Mouse (Mus musculus) forebrain, postnatal 0 days (tissue): ENCODE data around the gene Epm2a. TPM values are rescaled to one million over a fixed set of nuclear protein-coding genes. Genes with fewer than 3 reads are reported as not detected.
"Not testable (repeated sequence)": the region's sequence is repeated elsewhere in the genome, so short reads cannot be mapped to it uniquely, and the experiment has no call there.

Experiments used
- ATAC-seq: fragments of 200-750 bp; cut with Nextera tagmentation; 2 replicates; pipeline ENCODE4 v1.8.0; 2017; ENCODE audit warnings: mild to moderate bottlenecking, moderate library complexity
- DNase-seq: peaks from one replicate; pipeline ENCODE4 v3.0.0-alpha.2; 2015
- H3K27ac ChIP-seq: fragments of 300-500 bp; sonication (generic); 2 replicates; pipeline ENCODE4 v1.5.1; 2014; ENCODE audit warnings: low read depth, mild to moderate bottlenecking, antibody characterized with exemption, low read length, moderate library complexity, mixed read lengths
- H3K27me3 ChIP-seq: fragments of 300-500 bp; sonication (generic); 2 replicates; pipeline ENCODE4 v1.6.1; 2014; ENCODE audit warnings: mild to moderate bottlenecking, low read length, mixed read lengths; ENCODE audit not compliant: insufficient read depth
- H3K36me3 ChIP-seq: fragments of 300-500 bp; sonication (generic); 2 replicates; pipeline ENCODE4 v1.6.1; 2014; ENCODE audit warnings: mild to moderate bottlenecking, moderate library complexity; ENCODE audit not compliant: insufficient read depth
- H3K4me1 ChIP-seq: fragments of 300-500 bp; sonication (generic); 2 replicates; pipeline ENCODE4 v1.6.1; 2014; ENCODE audit warnings: antibody characterized with exemption; ENCODE audit not compliant: insufficient read depth
- H3K4me2 ChIP-seq: fragments of 300-500 bp; sonication (generic); 2 replicates; pipeline ENCODE4 v1.6.1; 2014; ENCODE audit warnings: low read depth, mild to moderate bottlenecking, moderate library complexity
- H3K4me3 ChIP-seq: fragments of 300-500 bp; sonication (generic); 2 replicates; pipeline ENCODE4 v1.5.1; 2014; ENCODE audit warnings: low read depth, low read length, mixed read lengths
- H3K9ac ChIP-seq: fragments of 300-500 bp; sonication (generic); 2 replicates; pipeline ENCODE4 v1.6.1; 2014; ENCODE audit warnings: mild to moderate bottlenecking
- H3K9me3 ChIP-seq: fragments of 300-500 bp; sonication (generic); 2 replicates; pipeline ENCODE4 v1.6.1; 2016; ENCODE audit warnings: low read length
- CTCF ChIP-seq: sonication (generic); IDR thresholded peaks from 2 replicates; pipeline ENCODE4 v1.5.1; 2016; ENCODE audit warnings: antibody characterized with exemption, control low read depth, low read depth
- WGBS: fragments of 180-500 bp; shearing (Covaris S2); extraction: QIAGEN DNeasy Blood & Tissue Kit; methylation state at CpG from one replicate; pipeline ENCODE4 v1.1.7; 2014; 5-methylcytosine and 5-hydroxymethylcytosine counted together
- polyA plus RNA-seq: library from polyadenylated mRNA; unstranded; fragments of >200 nt; fragmentation: Nextera tagmentation; extraction: Ambion mirVana; gene quantifications from 2 replicates; pipeline ENCODE4 v1.2.1, GENCODE M21; 2015
- total RNA-seq: library from RNA; depleted of rRNA; stranded (reverse); fragments of >200 nt; gene quantifications from 2 replicates; pipeline ENCODE4 v1.2.3, GENCODE M21; 2014; rRNA removed

Gene Epm2a
- total RNA-seq: 25.5 and 35.7 TPM in 2 replicates
- 1.3 and 2.8 TPM in 2 replicates for polyA plus RNA-seq

- Histone ChIP-seq H3K9me3 (no peaks in the 10 kb centered on the region), H3K4me3 (peak within 1 kb of the TSS; percentile 80), H3K4me1 (no peaks in the 10 kb centered on the region), H3K27me3 (no peaks in the 10 kb centered on the region), H3K36me3 (no peaks in the 10 kb centered on the region), H3K27ac (peak within 1 kb of the TSS; percentile 98), H3K4me2 (peak within 1 kb of the TSS; percentile 70), H3K9ac (peak within 1 kb of the TSS; percentile 91)
- ATAC-seq: peak; percentile 96
- no peak for TF ChIP-seq CTCF
- DNase-seq: peak; percentile 80
- WGBS: 1% methylated on average over 93 of the region's 106 CpGs
Observed at GRCm38 (mm10) chr10:11343205-11344141, at the start of gene Epm2a. Epm2a (plus strand) TSS chr10:11343404.

- 95% methylated on average over 6 of the region's 6 CpGs for WGBS
- ATAC-seq: no peak
- H3K36me3 ChIP-seq: 0 out of 2 replicates have a peak, but pooled peaks cover 3% of the 10 kb centered on the region
- H3K4me3 ChIP-seq: no peak overlapping the region
- H3K4me2 ChIP-seq: no peak overlapping the region
- no peak overlapping the region for H3K9ac ChIP-seq
- no peaks in the 10 kb centered on the region for H3K4me1 ChIP-seq
- H3K9me3 ChIP-seq: no peaks in the 10 kb centered on the region
- no peak overlapping the region for H3K27ac ChIP-seq
- DNase-seq: no peak
- no peak for TF ChIP-seq CTCF
- no peaks in the 10 kb centered on the region for H3K27me3 ChIP-seq
Observed at GRCm38 (mm10) chr10:11298418-11298817, 44.8 kb upstream of the Epm2a start.

GRCm38 (mm10) chr10:11305365-11306053 is 37.7 kb upstream of the Epm2a start:
- DNase-seq (no peak), ATAC-seq (no peak)
- no peak overlapping the region for H3K4me3 ChIP-seq
- H3K27me3 ChIP-seq: no peaks in the 10 kb centered on the region
- no peak overlapping the region for H3K9ac ChIP-seq
- H3K36me3 ChIP-seq: no peaks in the 10 kb centered on the region
- no peak for TF ChIP-seq CTCF
- 58% methylated on average over 9 of the region's 9 CpGs for WGBS
- H3K4me2 ChIP-seq: no peak overlapping the region
- no peak overlapping the region for H3K27ac ChIP-seq
- H3K4me1 ChIP-seq: no peaks in the 10 kb centered on the region
- no peaks in the 10 kb centered on the region for H3K9me3 ChIP-seq

- 34% methylated on average over 2 of the region's 2 CpGs for WGBS
- DNase-seq: no peak
- no peak overlapping the region for H3K4me2 ChIP-seq
- no peak overlapping the region for H3K9ac ChIP-seq
- TF ChIP-seq CTCF: no peak
- H3K36me3 ChIP-seq: no peaks in the 10 kb centered on the region
- no peak for ATAC-seq
- H3K27ac ChIP-seq: no peak overlapping the region
- no peaks in the 10 kb centered on the region for H3K9me3 ChIP-seq
- no peak overlapping the region for H3K4me3 ChIP-seq
- no peaks in the 10 kb centered on the region for H3K4me1 ChIP-seq
- H3K27me3 ChIP-seq: no peaks in the 10 kb centered on the region
Observed at GRCm38 (mm10) chr10:11306054-11306367, 37.2 kb upstream of the Epm2a start.

GRCm38 (mm10) chr10:11309866-11310265 is 33.3 kb upstream of the Epm2a start:
- no peak overlapping the region for H3K4me2 ChIP-seq
- H3K36me3 ChIP-seq: no peaks in the 10 kb centered on the region
- WGBS: 100% methylated on average over 1 of the region's 1 CpGs
- H3K27ac ChIP-seq: no peak overlapping the region
- no peak overlapping the region for H3K4me3 ChIP-seq
- no peak for DNase-seq
- no peaks in the 10 kb centered on the region for H3K4me1 ChIP-seq
- ATAC-seq: no peak
- H3K9ac ChIP-seq: no peak overlapping the region
- H3K9me3 ChIP-seq: no peaks in the 10 kb centered on the region
- H3K27me3 ChIP-seq: no peaks in the 10 kb centered on the region
- no peak for TF ChIP-seq CTCF

- Histone ChIP-seq H3K36me3 (no peaks in the 10 kb centered on the region), H3K4me3 (no peak overlapping the region), H3K9ac (no peak overlapping the region), H3K9me3 (no peaks in the 10 kb centered on the region), H3K27ac (no peak overlapping the region), H3K27me3 (no peaks in the 10 kb centered on the region), H3K4me1 (no peaks in the 10 kb centered on the region), H3K4me2 (no peak overlapping the region)
- ATAC-seq: no peak
- TF ChIP-seq CTCF: no peak
- no peak for DNase-seq
Observed at GRCm38 (mm10) chr10:11310481-11310880, 32.7 kb upstream of the Epm2a start.

GRCm38 (mm10) chr10:11317856-11318454 is 25.2 kb upstream of the Epm2a start:
- not testable (repeated sequence) for DNase-seq, H3K9ac ChIP-seq, H3K4me1 ChIP-seq, H3K27ac ChIP-seq, H3K9me3 ChIP-seq, H3K36me3 ChIP-seq, H3K4me3 ChIP-seq, H3K4me2 ChIP-seq, H3K27me3 ChIP-seq, ATAC-seq
